ENCODE assay signal across 9 mouse cellular contexts in genomic region chr4:154960021-154960689, GRCm38 (mm10). TPM values are rescaled to one million over a fixed set of nuclear protein-coding genes. Genes with fewer than 3 reads are reported as not detected.
DNase-seq lines count a peak whose midpoint lies in the region; ATAC-seq lines count a peak whose summit lies in the region.
"Had no signal": no experiment of that assay in that cellular context is flagged by ENCODE, and none has a peak within 500 bp of the region (broad histone marks: within the 10 kb centered on the region; RNA-seq: fewer than 3 reads in every experiment).

No protein-coding gene starts in this region.

- peaks cover 81% of the 10 kb centered on the region for H3K27me3 ChIP-seq in heart, embryonic 12.5 days (replicated peaks)
- H3K27me3 ChIP-seq in forebrain, embryonic 10.5 days (ENCODE audit: poor library complexity, severe bottlenecking), result peaks cover 84% of the 10 kb centered on the region
- peaks cover 84% of the 10 kb centered on the region for H3K27me3 ChIP-seq in liver, embryonic 11.5 days (replicated peaks; ENCODE audit: control insufficient read depth, insufficient read depth, low read length)

- no peaks in the 10 kb centered on the region for H3K36me3 ChIP-seq in heart, embryonic 12.5 days
- H3K36me3 ChIP-seq in forebrain, embryonic 10.5 days (replicated peaks), result peaks cover 20% of the 10 kb centered on the region
- no peaks in the 10 kb centered on the region for H3K36me3 ChIP-seq in liver, embryonic 11.5 days (ENCODE audit: control insufficient read depth, insufficient read depth, low read length)

- DNase-seq in heart, adult 9 months (ENCODE audit: low spot score in 2 of 2), result no peak
- DNase-seq in B cell, adult 2 months, result peak; percentile 18 to 36
- DNase-seq in forebrain, embryonic 10.5 days (ENCODE audit: extremely low spot score, low spot score), result no peak
- no peak for DNase-seq in liver, embryonic 11.5 days (ENCODE audit: low spot score)
- no peak for DNase-seq in MN1 (ENCODE audit: low spot score)
- no peak for DNase-seq in adrenal gland, adult (ENCODE audit: inconsistent age in 2 of 2, low spot score in 1 of 2)
- no peak for DNase-seq in adrenal gland, adult 8-10 months

- H3K4me3 ChIP-seq in heart, embryonic 12.5 days, result peak overlapping the region; percentile 48
- H3K4me3 ChIP-seq in forebrain, embryonic 10.5 days, result peak overlapping the region; percentile 98
- peak overlapping the region; percentile 41 for H3K4me3 ChIP-seq in liver, embryonic 11.5 days (ENCODE audit: low read depth, low read length)

- 21% methylated on average over 20 of the region's 20 CpGs for WGBS in heart, embryonic 12.5 days
- WGBS in forebrain, embryonic 10.5 days, result 11% methylated on average over 20 of the region's 20 CpGs
- WGBS in liver, embryonic 11.5 days, result 19% methylated on average over 20 of the region's 20 CpGs

- H3K9ac ChIP-seq in heart, embryonic 12.5 days, result peak overlapping the region; percentile 58
- no peak overlapping the region for H3K9ac ChIP-seq in liver, embryonic 11.5 days (ENCODE audit: low read depth, low read length)

- ATAC-seq in heart, embryonic 12.5 days (ENCODE audit: insufficient number of reproducible peaks, low FRiP score), result no peak
- ATAC-seq in liver, embryonic 11.5 days (replicated peaks; ENCODE audit: low FRiP score), result no peak

- peak overlapping the region; percentile 72 for H3K4me2 ChIP-seq in heart, embryonic 12.5 days
- H3K4me2 ChIP-seq in liver, embryonic 11.5 days, result peak overlapping the region; percentile 57

- peaks cover 42% of the 10 kb centered on the region for H3K4me1 ChIP-seq in heart, embryonic 12.5 days (replicated peaks)
- peaks cover 96% of the 10 kb centered on the region for H3K4me1 ChIP-seq in forebrain, embryonic 10.5 days
- H3K4me1 ChIP-seq in liver, embryonic 11.5 days (replicated peaks; ENCODE audit: control insufficient read depth, insufficient read depth, low read length), result peaks cover 26% of the 10 kb centered on the region

- no peaks in the 10 kb centered on the region for H3K9me3 ChIP-seq in heart, embryonic 12.5 days (replicated peaks)
- H3K9me3 ChIP-seq in forebrain, embryonic 10.5 days, result no peaks in the 10 kb centered on the region
- no peaks in the 10 kb centered on the region for H3K9me3 ChIP-seq in liver, embryonic 11.5 days (ENCODE audit: control insufficient read depth, low read length)

- no peak overlapping the region for H3K27ac ChIP-seq in heart, embryonic 12.5 days (ENCODE audit: poor library complexity, severe bottlenecking)
- peak overlapping the region; percentile 97 for H3K27ac ChIP-seq in forebrain, embryonic 10.5 days
- no peak overlapping the region for H3K27ac ChIP-seq in liver, embryonic 11.5 days (ENCODE audit: low read depth, low read length)

RNA-seq across cellular contexts. Expression of gene Hes5, which starts 0.6 kb away (rescaled TPM):
- polyA plus RNA-seq in heart, embryonic 12.5 days (2016; fragmentation: Nextera tagmentation; extraction: Ambion mirVana), result 0.70 TPM in 1 of 2 replicates, not detected in the other
- polyA plus RNA-seq in forebrain, embryonic 10.5 days (2016; fragmentation: Nextera tagmentation; extraction: Ambion mirVana), result 272 and 295 TPM in 2 replicates
- 0.63 TPM in 1 of 2 replicates, not detected in the other for polyA plus RNA-seq in liver, embryonic 11.5 days (2014; fragmentation: Nextera tagmentation; extraction: Ambion mirVana)
- not detected for total RNA-seq in adrenal gland, adult 8-10 months (2022)
- total RNA-seq: G1E had no signal
- polyA plus RNA-seq: G1E had no signal

RNA-seq across cellular contexts. Expression of gene Pank4, which starts 3.8 kb away (rescaled TPM):
- polyA plus RNA-seq in heart, embryonic 12.5 days (2016; fragmentation: Nextera tagmentation; extraction: Ambion mirVana), result 45.7 and 46.2 TPM in 2 replicates
- polyA plus RNA-seq in forebrain, embryonic 10.5 days (2016; fragmentation: Nextera tagmentation; extraction: Ambion mirVana), result 46.8 and 51.8 TPM in 2 replicates
- 44.2 and 47.2 TPM in 2 replicates for polyA plus RNA-seq in liver, embryonic 11.5 days (2014; fragmentation: Nextera tagmentation; extraction: Ambion mirVana)
- 10 to 100 TPM; 27.8 to 38.1 (median 34.0) TPM for total RNA-seq in adrenal gland, adult 8-10 months (2022)

RNA-seq across cellular contexts. Expression of gene Tnfrsf14, which starts 31.8 kb away (rescaled TPM):
- polyA plus RNA-seq in heart, embryonic 12.5 days (2016; fragmentation: Nextera tagmentation; extraction: Ambion mirVana), result 1.8 and 2.9 TPM in 2 replicates
- polyA plus RNA-seq in forebrain, embryonic 10.5 days (2016; fragmentation: Nextera tagmentation; extraction: Ambion mirVana), result 0.68 and 0.93 TPM in 2 replicates
- polyA plus RNA-seq in liver, embryonic 11.5 days (2014; fragmentation: Nextera tagmentation; extraction: Ambion mirVana), result 23.1 and 24.4 TPM in 2 replicates
- 10 to 100 TPM in 1 of 4 experiments, 1 to 10 TPM in 3; 6.9 to 14.7 (median 8.7) TPM for total RNA-seq in adrenal gland, adult 8-10 months (2022)

Comparison
In these comparisons a context has a peak if more than half of its experiments do, and no peak if none do; other contexts are left out.
1. H3K4me3 ChIP-seq: peak in every context shown above with its lines; median percentile 98 in forebrain, embryonic 10.5 days; 48 in heart, embryonic 12.5 days; 41 in liver, embryonic 11.5 days.
2. DNase-seq: peak in B cell, adult 2 months (2 of 2); none in heart, adult 9 months (0 of 2), forebrain, embryonic 10.5 days (single experiment), liver, embryonic 11.5 days (single experiment), MN1 (single experiment), adrenal gland, adult (0 of 2) and adrenal gland, adult 8-10 months (single experiment).
3. RNA of gene Hes5, which starts 0.6 kb away (polyA plus RNA-seq): 272 to 295 TPM in forebrain, embryonic 10.5 days; 0.70 TPM in heart, embryonic 12.5 days and 0.63 TPM in liver, embryonic 11.5 days; every median in the first group is over 100 times any median in the second.